Mouse (Mus musculus): ENCODE data around the gene Cct7.

Cct7 gene

DNA sequence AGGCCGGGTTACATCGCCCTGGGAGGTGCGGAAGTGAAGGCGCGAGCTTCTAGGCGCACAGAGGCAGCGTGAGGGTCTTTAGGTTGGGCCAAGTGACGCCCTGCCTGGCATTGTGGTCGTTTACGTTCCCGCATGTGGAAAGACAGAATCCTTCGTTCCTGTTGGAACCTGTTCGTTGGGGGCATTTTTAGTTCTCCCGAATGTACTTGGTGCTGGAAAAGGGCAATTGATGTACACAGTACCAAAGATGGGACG is 1.0 kb downstream of the Cct7 start:
- DNase-seq (ENCODE audit: low read depth, low spot score) = no peak

GRCm38 (mm10) chr6:85452816-85453215 is 1.5 kb downstream of the Cct7 start:
- DNase-seq (ENCODE audit: low read depth, low spot score) = no peak

- DNase-seq (ENCODE audit: low read depth, low spot score) = no peak
These were observed 8.3 kb downstream of the Cct7 start for GRCm38 (mm10) chr6:85459621-85460020.

DNA sequence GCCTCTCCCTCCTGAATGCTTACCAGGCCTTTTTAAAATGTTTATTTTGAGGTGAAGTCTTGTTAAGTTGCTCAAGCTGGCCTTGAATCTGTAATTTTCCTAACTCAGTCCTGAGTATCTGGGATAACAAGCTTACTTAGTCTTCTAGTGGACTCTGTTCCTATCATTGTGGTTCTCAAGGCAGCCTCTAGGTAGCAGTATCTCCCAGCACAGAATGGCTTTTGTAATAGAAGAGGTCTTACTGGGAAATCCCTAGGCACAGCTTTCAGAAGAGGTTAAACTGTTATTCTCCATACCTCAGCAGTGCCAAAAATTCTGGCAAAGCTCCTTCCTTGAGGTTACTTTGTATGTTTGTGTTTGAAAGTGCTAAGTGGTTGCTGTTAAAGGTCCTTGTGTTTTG is 14.1 kb downstream of the Cct7 start:
- no peak for DNase-seq (ENCODE audit: low read depth, low spot score)

DNA sequence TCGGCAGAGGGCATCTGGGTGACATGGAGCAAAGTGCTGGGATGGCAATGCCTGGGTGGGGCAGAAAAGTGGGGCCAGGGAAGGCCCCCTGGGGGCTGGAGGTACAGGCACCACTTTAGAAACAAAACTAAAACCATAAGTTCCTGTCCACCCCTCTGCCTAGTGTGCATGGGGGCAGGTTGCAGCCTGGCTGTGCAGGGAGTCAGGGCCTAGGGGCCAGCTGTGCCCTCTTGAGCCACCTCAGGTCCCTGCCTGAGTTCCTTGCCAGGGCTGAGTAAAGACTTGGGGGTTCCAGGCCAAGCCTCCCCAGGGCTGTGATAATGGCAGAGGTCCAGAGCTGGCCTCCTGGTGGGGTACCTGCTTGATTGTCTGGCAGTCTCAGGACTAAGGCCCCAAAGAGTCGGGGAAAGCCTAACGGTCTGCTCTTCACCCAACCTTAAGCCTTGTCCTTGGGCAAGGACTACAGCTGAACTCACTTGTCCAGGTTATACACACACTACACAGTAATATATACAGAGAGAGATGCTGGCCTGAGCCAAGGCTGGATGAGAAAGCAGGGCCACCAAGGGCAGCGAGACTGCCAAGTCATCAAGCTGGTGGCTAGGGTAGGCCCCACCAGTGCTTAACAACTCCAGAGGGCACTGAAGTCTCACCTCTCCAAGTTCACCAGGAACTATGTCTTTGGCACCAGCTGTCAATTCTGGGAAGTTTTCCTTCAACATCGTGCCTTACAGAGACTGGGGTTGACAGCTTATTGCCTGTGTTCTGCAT is 18.5 kb downstream of the Cct7 start:
- DNase-seq (ENCODE audit: low read depth, low spot score) = no peak

DNA sequence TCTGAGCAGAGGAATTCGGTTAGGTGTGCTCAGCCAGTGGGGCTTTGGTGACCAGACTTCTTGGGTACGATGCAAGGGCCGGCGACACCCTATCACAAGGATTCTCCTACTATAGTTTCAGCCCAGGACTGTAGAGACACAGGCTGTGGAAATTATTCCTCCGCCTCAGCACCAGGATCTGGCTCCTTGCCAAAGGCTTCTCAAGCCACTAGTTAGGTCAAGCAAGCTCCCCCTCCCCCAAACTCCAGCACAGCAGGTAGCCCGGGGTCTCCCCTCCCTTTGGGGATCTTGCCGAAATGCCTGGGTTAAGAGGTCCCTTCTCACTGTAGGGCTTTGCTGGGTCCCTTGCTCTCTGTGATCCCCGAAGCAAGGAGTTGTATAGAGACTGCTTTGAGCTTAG is 20.6 kb downstream of the Cct7 start:
- DNase-seq (ENCODE audit: low read depth, low spot score) = no peak

DNA sequence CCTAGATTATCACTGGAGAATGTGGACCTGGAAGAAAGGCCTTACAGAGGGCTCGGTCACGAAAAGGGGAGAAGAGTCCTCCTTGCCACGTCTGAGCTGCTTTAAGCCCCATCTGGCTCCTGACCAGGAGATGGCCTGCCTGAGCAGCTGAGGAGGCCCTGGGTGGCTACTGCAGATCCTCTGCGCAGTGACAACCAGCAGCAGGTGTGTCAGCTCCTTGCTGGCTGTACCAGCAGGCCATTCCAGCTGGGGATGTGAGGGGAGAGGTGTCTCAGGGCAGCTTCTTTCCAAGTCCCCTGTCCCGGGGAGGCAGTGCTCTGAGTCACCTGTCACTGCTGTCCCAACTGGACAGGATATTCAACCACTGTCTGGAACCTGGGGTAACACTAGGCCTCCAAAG is 21.2 kb downstream of the Cct7 start:
- DNase-seq (ENCODE audit: low read depth, low spot score) = no peak

- DNase-seq (ENCODE audit: low read depth, low spot score) = no peak
These were observed 24.3 kb downstream of the Cct7 start for GRCm38 (mm10) chr6:85475581-85475980.

- no peak for DNase-seq (ENCODE audit: low read depth, low spot score)
These were observed 26.1 kb downstream of the Cct7 start for GRCm38 (mm10) chr6:85477366-85477917.

- no peak for DNase-seq (ENCODE audit: low read depth, low spot score)
These were observed 27.1 kb downstream of the Cct7 start for GRCm38 (mm10) chr6:85478416-85478815.

- DNase-seq (ENCODE audit: low read depth, low spot score) = no peak
These were observed 28.7 kb downstream of the Cct7 start for GRCm38 (mm10) chr6:85479979-85480378.

DNA sequence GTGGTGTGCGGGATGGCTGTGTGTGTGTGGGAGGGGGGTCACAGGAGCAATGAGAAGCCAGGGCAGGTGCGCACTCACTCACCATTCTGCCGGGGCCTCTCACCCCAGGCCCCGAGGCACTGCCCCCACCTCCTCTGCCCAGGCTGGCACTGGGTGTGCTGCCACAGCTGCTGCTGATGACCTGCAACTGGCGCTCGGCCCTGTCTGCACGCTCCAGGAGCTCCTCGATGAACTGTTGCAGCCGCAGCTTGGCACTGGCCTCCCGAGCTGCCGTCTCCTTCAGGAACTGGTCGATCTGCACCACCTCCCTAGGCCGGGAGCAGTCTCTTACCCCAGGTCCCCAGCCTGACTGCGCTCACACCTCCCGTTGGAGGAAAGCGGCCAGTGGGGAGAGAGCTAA is 29.4 kb downstream of the Cct7 start:
- DNase-seq (ENCODE audit: low read depth, low spot score) = no peak

- DNase-seq (ENCODE audit: low read depth, low spot score) = no peak
These were observed 32.8 kb downstream of the Cct7 start for GRCm38 (mm10) chr6:85483843-85484721.

GRCm38 (mm10) chr6:85485738-85486137 is 34.4 kb downstream of the Cct7 start:
- no peak for DNase-seq (ENCODE audit: low read depth, low spot score)

- DNase-seq (ENCODE audit: low read depth, low spot score) = no peak
These were observed 37.2 kb downstream of the Cct7 start for GRCm38 (mm10) chr6:85488510-85488909.

DNA sequence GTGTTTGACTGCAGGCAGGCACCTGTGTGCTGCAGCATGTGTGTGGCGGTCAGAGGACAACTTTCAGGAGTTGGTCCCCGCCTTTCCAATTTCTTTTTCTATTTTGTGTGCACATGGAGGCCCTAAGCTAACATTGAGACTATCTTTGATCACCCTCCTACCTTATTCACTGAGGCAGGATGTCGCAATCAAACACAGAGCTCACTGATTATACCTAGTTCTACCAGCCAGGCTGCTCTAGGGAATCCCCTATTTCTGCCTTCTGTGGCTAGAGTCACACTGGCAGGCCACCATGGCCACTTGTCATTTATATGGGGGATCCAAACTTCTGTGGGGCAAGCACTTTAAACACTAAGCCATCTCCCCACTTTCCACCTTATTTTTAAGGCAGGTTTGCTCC is 38.4 kb downstream of the Cct7 start:
- DNase-seq (ENCODE audit: low read depth, low spot score) = no peak

- DNase-seq (ENCODE audit: low read depth, low spot score) = no peak
These were observed 38.9 kb downstream of the Cct7 start for GRCm38 (mm10) chr6:85490252-85490651.

- DNase-seq (ENCODE audit: low read depth, low spot score) = no peak
These were observed 40.3 kb downstream of the Cct7 start for GRCm38 (mm10) chr6:85491606-85492005.

GRCm38 (mm10) chr6:85496976-85497375 is 45.7 kb downstream of the Cct7 start:
- no peak for DNase-seq (ENCODE audit: low read depth, low spot score)

DNA sequence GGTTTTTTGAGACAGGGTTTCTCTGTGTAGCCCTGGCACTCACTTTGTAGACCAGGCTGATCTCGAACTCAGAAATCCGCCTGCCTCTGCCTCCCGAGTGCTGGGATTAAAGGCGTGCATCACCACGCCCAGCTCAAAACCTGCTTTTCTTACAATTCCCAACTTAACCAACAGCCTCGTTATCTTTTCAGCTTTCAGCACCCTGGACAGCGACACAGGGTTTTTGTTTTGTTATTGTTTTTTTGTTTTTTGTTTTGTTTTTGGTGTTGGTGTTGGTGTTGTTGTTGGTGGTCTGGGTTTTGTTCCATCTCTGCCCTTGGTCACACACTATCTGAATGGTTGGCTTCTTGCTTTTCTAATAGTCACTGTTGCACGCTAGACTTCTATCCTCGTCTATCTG is 46.8 kb downstream of the Cct7 start:
- DNase-seq (ENCODE audit: low read depth, low spot score) = no peak

DNA sequence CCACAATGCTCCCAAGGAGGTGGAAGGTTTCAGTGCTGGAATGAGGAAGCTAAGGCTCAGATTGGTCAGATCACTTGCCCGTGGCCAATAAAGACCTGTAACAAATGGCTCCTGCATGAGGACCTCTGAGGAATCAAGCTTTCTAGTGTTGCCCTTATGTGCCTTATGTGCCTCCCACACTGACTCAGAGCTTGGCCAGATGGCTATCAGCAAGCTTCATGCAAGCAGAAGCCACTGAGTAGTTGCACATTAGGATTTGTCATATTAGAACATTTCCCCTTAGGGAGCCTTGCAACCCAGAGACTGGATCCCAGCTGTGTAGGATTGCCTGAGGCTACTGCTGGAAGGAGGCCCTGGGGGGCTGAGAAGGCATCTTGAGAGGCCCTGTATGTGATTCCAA is 49.1 kb downstream of the Cct7 start:
- no peak for DNase-seq (ENCODE audit: low read depth, low spot score)

- no peak for DNase-seq (ENCODE audit: low read depth, low spot score)
These were observed 50.3 kb downstream of the Cct7 start for GRCm38 (mm10) chr6:85501571-85502102.

Data from skeletal muscle tissue, adult 2 months (tissue).